Mouse (Mus musculus) telencephalon, adult 2 months (tissue): ENCODE measurements around the gene Gtf2ird2.
A peak's percentile ranks its signal among the peaks of the same experiment; 100 is the strongest.

Experiments used
- DNase-seq: peaks from one replicate; pipeline ENCODE4 v3.0.0-alpha.2; 2011; ENCODE audit warnings: low read depth, low spot score

Gtf2ird2 gene

DNA sequence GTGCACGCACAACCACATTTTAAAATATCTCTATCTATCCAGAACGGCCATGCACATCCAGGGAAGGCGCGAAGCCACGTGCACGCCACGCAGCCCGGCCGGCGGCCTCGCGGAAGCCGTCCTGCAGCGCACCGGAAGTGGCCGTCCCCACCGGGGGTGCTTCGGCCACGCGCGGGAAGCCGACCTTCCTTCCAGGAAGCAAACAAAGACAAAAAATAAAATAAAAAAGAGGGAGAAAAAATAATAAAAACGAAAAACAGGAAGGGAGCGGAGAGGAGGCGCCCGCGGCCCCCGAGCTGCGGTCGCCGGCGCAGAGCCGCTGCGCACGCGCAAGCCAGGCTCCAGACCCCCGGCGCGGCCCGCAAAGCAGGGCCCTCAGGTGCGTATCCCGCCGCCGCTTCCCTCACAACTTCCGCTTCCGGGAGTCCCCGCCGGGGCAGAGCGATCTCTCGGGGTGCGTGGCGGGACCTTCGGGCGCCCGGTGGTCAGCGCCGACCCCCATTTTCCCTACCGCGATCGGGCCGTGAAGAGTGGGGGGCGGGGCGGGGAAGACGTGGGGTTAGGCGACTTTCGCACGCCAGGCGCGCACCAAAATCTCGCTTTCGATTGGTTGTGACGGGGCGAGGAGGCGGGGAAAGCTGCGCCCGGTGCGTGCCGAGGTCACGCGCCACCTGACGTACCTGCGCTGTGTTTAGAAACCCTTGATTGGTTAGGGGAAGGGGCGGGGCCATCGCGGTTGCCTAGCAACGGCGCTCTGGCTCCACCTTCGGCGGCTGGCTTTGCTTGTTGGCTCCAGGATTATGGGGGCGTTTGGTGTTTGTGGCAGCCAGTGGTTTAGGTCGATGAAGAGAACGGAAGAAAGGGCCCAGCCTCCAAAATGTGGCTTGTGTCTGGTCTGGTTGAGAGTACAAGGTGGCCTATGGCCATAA is at the start of gene Gtf2ird2:
Gene Gtf2ird2 (plus strand): TSS at position 140 of the 929 bp plus-strand sequence.
- DNase-seq, result peak; percentile 97

GRCm38 (mm10) chr5:134136022-134136421 is 47.8 kb upstream of the Gtf2ird2 start:
- no peak for DNase-seq

DNA sequence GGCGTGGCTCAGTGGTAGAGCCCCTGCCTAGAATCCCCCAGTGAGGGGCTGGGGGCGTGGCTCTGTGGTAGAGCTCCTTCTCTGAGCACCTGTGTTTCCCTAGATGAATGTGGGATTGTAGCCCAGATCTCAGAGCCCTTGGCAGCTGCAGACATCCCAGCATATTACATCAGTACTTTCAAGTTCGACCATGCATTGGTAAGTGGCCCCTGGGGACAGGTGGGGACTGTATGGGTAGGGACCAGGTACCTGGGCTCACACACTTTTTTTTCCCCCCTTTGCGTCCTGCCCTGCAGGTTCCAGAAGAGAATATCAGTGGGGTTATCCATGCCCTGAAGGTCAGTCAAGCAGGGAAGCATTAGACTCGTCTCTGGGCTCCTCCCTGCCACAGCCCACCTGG is 45.9 kb upstream of the Gtf2ird2 start:
- no peak for DNase-seq

GRCm38 (mm10) chr5:134139429-134139828 is 44.4 kb upstream of the Gtf2ird2 start:
- DNase-seq, result no peak

DNA sequence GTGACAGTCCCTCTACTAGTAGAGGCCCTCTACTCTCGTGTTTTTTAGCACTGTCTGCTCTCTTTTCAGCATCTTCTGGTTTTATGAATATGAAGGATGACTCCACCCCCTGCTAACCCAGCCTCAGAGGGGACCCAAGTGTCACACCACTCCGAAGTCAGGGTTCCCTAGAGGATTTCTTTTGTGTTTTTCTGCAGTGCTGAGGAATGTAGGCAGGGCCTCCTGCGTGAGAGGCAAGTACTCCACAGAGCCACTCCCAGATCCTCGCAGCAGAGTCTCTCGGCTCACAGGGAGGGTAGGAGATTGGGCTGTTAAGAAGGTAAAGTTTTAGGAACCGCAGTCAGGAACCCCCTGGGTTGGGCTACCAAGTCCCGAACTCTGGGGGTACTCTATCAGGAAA is 42.6 kb upstream of the Gtf2ird2 start:
- DNase-seq, result no peak

DNA sequence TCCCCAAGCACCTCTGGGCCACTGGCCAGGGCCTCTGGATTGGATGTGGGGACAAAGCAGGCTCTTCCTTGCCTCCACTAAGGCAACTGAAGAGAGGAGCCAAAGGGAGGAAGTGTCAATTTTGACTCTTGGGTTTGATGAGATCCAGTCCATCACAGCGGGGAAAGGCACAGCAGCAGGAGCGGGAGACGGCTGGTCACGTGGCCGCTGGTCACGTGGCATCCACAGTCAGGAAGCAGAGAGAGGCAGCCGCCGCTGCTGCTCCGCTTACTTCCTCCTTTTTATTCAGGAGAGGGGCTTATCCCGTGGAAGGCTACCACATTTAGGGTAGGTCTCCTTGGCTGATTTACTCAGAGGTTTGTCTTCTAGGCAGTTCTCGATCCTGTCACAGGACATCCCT is 41.4 kb upstream of the Gtf2ird2 start:
- DNase-seq, result no peak

DNA sequence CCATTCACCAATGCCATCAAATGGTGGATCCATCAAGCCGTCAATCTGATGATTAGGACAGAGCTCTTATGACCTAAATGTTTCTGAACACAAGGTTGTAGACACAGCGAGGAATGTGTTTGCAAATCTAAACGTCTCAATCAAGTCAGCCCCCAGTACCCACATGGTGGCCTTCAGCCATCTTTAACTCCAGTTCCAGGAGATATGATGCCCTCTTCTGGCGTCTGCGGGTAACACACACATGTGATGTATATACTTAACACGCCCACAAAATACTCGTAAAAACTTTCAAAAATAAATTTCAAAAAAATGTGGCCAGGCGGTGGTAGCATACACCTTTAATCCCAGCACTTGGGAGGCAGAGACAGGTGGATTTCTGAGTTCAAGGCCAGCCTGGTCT is 38.8 kb upstream of the Gtf2ird2 start:
- DNase-seq, result no peak

DNA sequence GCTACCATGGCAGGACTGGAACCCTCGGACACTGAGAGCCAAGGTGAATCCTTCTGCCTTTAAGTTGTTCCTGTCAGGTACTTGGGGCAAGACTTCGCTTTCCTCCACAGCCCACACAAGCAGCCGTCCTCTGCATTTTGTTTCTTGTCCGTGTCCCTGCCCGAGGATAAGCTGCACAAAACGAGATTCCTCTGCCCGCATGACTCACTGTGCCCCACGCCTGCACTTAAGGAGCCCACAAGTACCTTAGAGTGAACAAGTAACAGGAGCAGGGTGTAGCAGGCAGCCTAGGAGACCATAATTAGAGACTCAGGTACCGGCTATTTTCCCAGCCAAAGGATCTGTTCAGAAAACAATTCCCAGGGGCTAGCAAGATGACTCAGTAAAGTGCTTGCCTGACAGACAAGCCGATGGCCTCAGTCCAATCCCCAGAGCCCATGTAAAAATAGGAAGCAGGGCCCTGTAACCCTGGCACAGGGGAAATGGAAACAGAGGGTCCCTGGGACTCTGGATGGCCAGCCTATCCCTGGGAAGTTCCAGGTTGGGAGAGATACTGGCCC is 36.5 kb upstream of the Gtf2ird2 start:
- DNase-seq, result no peak

- no peak for DNase-seq
These were observed 35.7 kb upstream of the Gtf2ird2 start for GRCm38 (mm10) chr5:134148153-134148552.

DNA sequence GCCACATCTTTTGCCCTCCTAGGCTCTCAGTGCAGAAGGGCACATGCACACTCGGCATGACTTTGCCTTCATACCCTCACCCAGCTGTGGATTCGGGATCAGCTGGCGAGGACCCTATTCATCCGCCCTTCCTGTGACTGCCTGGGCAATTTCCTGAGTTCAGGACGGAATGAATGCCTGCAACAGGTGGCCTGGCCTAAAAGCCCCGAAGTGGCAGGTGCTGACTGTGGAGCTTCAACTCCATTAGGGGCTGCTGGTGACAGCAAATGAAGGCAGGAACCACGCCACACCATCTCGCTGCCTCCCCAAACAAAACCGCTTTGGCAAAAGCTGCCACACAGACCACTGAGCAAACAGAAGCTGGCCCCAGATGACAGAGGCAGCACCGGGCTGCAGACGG is 31.9 kb upstream of the Gtf2ird2 start:
- no peak for DNase-seq

DNA sequence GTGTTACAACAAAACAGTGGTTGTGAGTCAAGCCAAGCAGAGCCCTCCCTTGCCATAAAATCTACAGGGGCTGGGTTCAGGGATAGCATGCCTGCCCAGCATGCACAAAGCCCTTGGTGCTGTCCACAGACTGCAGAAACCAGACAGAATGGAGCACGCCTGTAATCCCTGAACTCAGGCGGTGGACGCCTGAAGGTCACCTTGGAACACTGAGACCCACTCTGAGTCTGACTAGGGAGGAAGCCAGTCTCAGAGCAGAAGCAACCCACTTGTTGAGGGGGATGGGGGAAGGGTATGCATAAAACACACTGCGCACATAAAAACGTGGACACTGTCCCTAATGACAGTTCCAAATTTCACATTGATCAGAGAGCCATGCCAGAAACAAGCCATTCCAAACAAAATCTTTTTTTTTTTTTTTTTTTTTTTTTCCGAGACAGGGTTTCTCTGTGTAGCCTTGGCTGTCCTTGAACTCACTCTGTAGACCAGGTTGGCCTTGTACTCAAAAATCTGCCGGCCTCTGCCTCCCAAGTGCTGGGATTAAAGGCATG is 27.8 kb upstream of the Gtf2ird2 start:
- no peak for DNase-seq

DNA sequence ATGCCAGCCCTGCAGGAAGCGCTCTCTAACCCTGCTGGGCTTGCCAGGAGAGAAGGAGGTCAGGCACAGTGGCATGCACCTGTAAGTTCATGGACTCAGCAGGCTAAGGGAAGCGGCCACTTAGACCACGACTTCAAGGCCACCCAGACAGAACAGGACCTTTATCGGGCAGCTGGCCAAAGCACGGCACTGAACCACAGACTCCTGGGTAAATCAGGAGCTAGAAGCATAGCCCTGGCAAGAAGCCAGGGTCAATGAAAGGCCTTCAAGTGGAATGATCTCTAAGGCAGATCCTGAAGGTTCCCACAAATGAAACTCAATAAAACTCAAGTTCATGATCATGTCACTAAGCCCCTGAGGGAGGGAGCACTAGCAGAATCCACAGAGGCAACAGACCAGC is 19.1 kb upstream of the Gtf2ird2 start:
- no peak for DNase-seq

- no peak for DNase-seq
These were observed 17.2 kb upstream of the Gtf2ird2 start for GRCm38 (mm10) chr5:134166642-134167041.

GRCm38 (mm10) chr5:134168033-134168432 is 15.8 kb upstream of the Gtf2ird2 start:
- DNase-seq, result no peak

GRCm38 (mm10) chr5:134169231-134169630 is 14.6 kb upstream of the Gtf2ird2 start:
- no peak for DNase-seq

GRCm38 (mm10) chr5:134170167-134170566 is 13.7 kb upstream of the Gtf2ird2 start:
- DNase-seq, result no peak

DNA sequence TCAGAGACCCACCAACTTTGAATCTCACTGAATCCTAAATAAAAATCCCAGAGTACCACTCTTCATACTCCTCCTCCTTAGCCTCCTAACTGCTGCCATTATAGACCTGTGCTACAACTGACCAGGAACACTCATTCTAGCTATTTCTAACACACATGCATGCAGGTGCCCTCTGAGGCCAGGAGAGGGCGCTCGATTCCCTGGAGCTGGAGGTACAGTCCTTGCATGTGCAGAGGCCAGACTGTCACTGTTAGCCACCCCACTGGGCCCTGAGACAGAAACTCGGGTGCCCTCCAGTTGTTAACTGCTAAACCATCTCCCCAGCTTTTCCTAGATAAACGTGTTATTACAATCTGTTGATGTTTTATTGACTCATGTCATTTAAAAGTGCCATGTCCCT is 10.6 kb upstream of the Gtf2ird2 start:
- no peak for DNase-seq

- no peak for DNase-seq
These were observed 8.1 kb upstream of the Gtf2ird2 start for GRCm38 (mm10) chr5:134175696-134176095.

- peak; percentile 93 for DNase-seq
These were observed 7.5 kb upstream of the Gtf2ird2 start, which contains the start of gene Rcc1l for GRCm38 (mm10) chr5:134176169-134176881. Gene Rcc1l, minus strand, starts transcription at chr5:134176774.

- DNase-seq, result no peak
These were observed 5.3 kb upstream of the Gtf2ird2 start for GRCm38 (mm10) chr5:134178536-134178935.

GRCm38 (mm10) chr5:134179871-134180270 is 3.9 kb upstream of the Gtf2ird2 start:
- DNase-seq, result peak; percentile 73

DNA sequence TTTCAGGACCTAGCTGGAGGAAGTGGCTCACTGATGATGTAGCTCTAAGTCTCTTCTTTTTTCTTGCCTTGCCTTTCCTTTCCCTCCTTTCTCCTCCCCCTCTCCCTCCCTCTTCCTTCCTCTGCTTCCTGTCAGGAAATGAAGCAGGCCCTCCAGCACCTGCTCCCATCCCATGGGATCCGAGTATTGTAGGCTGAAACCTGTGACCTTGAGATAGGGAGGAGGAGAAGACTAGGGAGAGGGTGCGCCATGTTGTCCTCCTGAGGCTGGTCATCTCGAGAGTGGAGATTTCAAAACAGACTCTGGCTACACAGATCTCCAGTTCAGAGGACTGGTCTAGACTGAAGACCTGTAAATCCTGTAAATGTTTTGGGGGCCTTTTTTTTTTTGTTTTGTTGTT is 1.6 kb upstream of the Gtf2ird2 start:
- no peak for DNase-seq
